In genomic region chr4:32368345-32368744, GRCm38 (mm10) we compare ENCODE assay signal across 21 mouse cellular contexts.
DNase-seq lines count a peak whose midpoint lies in the region; ATAC-seq and TF ChIP-seq lines count a peak whose summit lies in the region.
"Had no signal": no experiment of that assay in that cellular context is flagged by ENCODE, and none has a peak within 500 bp of the region (broad histone marks: within the 10 kb centered on the region; RNA-seq: fewer than 3 reads in every experiment).

No protein-coding gene starts in this region.

- H3K9me3 ChIP-seq in forebrain, embryonic 15.5 days = no peaks in the 10 kb centered on the region
- H3K9me3 ChIP-seq in forebrain, embryonic 10.5 days = no peaks in the 10 kb centered on the region
- no peaks in the 10 kb centered on the region for H3K9me3 ChIP-seq in midbrain, embryonic 14.5 days (ENCODE audit: control insufficient read depth, low read length)
- no peaks in the 10 kb centered on the region for H3K9me3 ChIP-seq in neural tube, embryonic 15.5 days (replicated peaks)
- H3K9me3 ChIP-seq: embryonic facial prominence, embryonic 15.5 days; limb, embryonic 10.5 days had no signal

- H3K4me2 ChIP-seq in forebrain, embryonic 15.5 days (replicated peaks) = no peak overlapping the region
- H3K4me2 ChIP-seq in midbrain, embryonic 14.5 days (ENCODE audit: low read length) = peak overlapping the region; percentile 21
- peak overlapping the region; percentile 22 for H3K4me2 ChIP-seq in neural tube, embryonic 15.5 days
- H3K4me2 ChIP-seq: embryonic facial prominence, embryonic 15.5 days; heart, embryonic 11.5 days had no signal

- DNase-seq in forebrain, embryonic 10.5 days (ENCODE audit: extremely low spot score, low spot score) = no peak
- peak; percentile 21 for DNase-seq in retina, postnatal 1 day
- DNase-seq in retina, embryonic 14.5 days (ENCODE audit: low spot score) = no peak
- peak; percentile 64 for DNase-seq in midbrain, embryonic 14.5 days
- DNase-seq in lung, adult 2 months = no peak
- no peak for DNase-seq in adrenal gland, postnatal 14 days
- DNase-seq: cerebellum, adult 8-10 months; heart, postnatal 10 days; kidney, adult 9 months; kidney, postnatal 36 days; liver, postnatal 0 days; lung, postnatal 36 days; right cerebral cortex, postnatal 14 days; spleen, adult 18-20 months; thymus, postnatal 36 days had no signal

- WGBS in forebrain, embryonic 15.5 days = 51% methylated on average over 8 of the region's 8 CpGs
- WGBS in forebrain, embryonic 10.5 days = 60% methylated on average over 8 of the region's 8 CpGs
- 17% methylated on average over 8 of the region's 8 CpGs for WGBS in midbrain, embryonic 14.5 days
- WGBS in neural tube, embryonic 15.5 days = 14% methylated on average over 8 of the region's 8 CpGs
- 89% methylated on average over 8 of the region's 8 CpGs for WGBS in lung, adult 2 months

- no peak for TF ChIP-seq CTCF in lung, adult 2 months (IDR thresholded peaks at IDR 0.05; ENCODE audit: insufficient read depth, low read length)

- no peaks in the 10 kb centered on the region for H3K27me3 ChIP-seq in forebrain, embryonic 15.5 days
- H3K27me3 ChIP-seq in forebrain, embryonic 10.5 days (ENCODE audit: poor library complexity, severe bottlenecking) = no peaks in the 10 kb centered on the region
- no peaks in the 10 kb centered on the region for H3K27me3 ChIP-seq in midbrain, embryonic 14.5 days (ENCODE audit: control insufficient read depth, insufficient read depth, low read length)
- H3K27me3 ChIP-seq in neural tube, embryonic 15.5 days (replicated peaks) = no peaks in the 10 kb centered on the region
- H3K27me3 ChIP-seq: embryonic facial prominence, embryonic 15.5 days had no signal

- H3K4me1 ChIP-seq in forebrain, embryonic 15.5 days = peaks cover 72% of the 10 kb centered on the region
- peaks cover 79% of the 10 kb centered on the region for H3K4me1 ChIP-seq in forebrain, embryonic 10.5 days
- H3K4me1 ChIP-seq in midbrain, embryonic 14.5 days (ENCODE audit: control insufficient read depth, insufficient read depth, low read length) = peaks cover 64% of the 10 kb centered on the region
- peaks cover 78% of the 10 kb centered on the region for H3K4me1 ChIP-seq in neural tube, embryonic 15.5 days
- peaks cover 14% of the 10 kb centered on the region for H3K4me1 ChIP-seq in lung, adult 2 months (ENCODE audit: control insufficient read depth, insufficient read depth, low read length)

- H3K27ac ChIP-seq in forebrain, embryonic 15.5 days (replicated peaks) = peak overlapping the region; percentile 1; the same call in 1 of the 2 replicates
- no peak overlapping the region for H3K27ac ChIP-seq in forebrain, embryonic 10.5 days
- H3K27ac ChIP-seq in midbrain, embryonic 14.5 days (replicated peaks; ENCODE audit: low read depth, low read length) = peak overlapping the region; percentile 68
- peak overlapping the region; percentile 14 for H3K27ac ChIP-seq in neural tube, embryonic 15.5 days (replicated peaks)
- H3K27ac ChIP-seq: embryonic facial prominence, embryonic 15.5 days; left cerebral cortex, adult 2 months had no signal

- no peak for ATAC-seq in forebrain, embryonic 15.5 days (replicated peaks)
- peak; percentile 46; the same call in 1 of the 2 replicates for ATAC-seq in midbrain, embryonic 14.5 days (ENCODE audit: low FRiP score, low TSS enrichment)
- no peak for ATAC-seq in neural tube, embryonic 15.5 days (ENCODE audit: low FRiP score)
- ATAC-seq: liver, postnatal 0 days had no signal

- H3K36me3 ChIP-seq in forebrain, embryonic 15.5 days = no peaks in the 10 kb centered on the region
- H3K36me3 ChIP-seq in forebrain, embryonic 10.5 days (replicated peaks) = no peaks in the 10 kb centered on the region
- H3K36me3 ChIP-seq in midbrain, embryonic 14.5 days (ENCODE audit: control insufficient read depth, insufficient read depth, low read length) = no peaks in the 10 kb centered on the region
- no peaks in the 10 kb centered on the region for H3K36me3 ChIP-seq in neural tube, embryonic 15.5 days
- H3K36me3 ChIP-seq: embryonic facial prominence, embryonic 15.5 days had no signal

- no peak for TF ChIP-seq POLR2A in lung, adult 2 months (IDR thresholded peaks at IDR 0.05; ENCODE audit: borderline replicate concordance, extremely low read depth, low read depth, low read length)

- H3K4me3 ChIP-seq in forebrain, embryonic 15.5 days = no peak overlapping the region
- no peak overlapping the region for H3K4me3 ChIP-seq in forebrain, embryonic 10.5 days
- H3K4me3 ChIP-seq in midbrain, embryonic 14.5 days (replicated peaks; ENCODE audit: low read depth, low read length) = no peak overlapping the region
- H3K4me3 ChIP-seq in neural tube, embryonic 15.5 days (replicated peaks) = no peak overlapping the region
- no peak overlapping the region for H3K4me3 ChIP-seq in lung, adult 2 months (replicated peaks; ENCODE audit: extremely low read depth, low read depth, low read length)
- H3K4me3 ChIP-seq: embryonic facial prominence, embryonic 15.5 days; left cerebral cortex, adult 2 months; limb, embryonic 10.5 days had no signal

- no peak overlapping the region for H3K9ac ChIP-seq in forebrain, embryonic 15.5 days (replicated peaks)
- no peak overlapping the region for H3K9ac ChIP-seq in midbrain, embryonic 14.5 days (replicated peaks; ENCODE audit: low read length)
- H3K9ac ChIP-seq in neural tube, embryonic 15.5 days (replicated peaks) = no peak overlapping the region
- H3K9ac ChIP-seq: embryonic facial prominence, embryonic 15.5 days; liver, postnatal 0 days had no signal

Comparison
In these comparisons a context has a peak if more than half of its experiments do, and no peak if none do; other contexts are left out.
1. DNase-seq: peak in retina, postnatal 1 day (single experiment) and midbrain, embryonic 14.5 days (single experiment); none in forebrain, embryonic 10.5 days (single experiment), retina, embryonic 14.5 days (single experiment), lung, adult 2 months (single experiment) and adrenal gland, postnatal 14 days (single experiment).